Mouse (Mus musculus) liver, embryonic 11.5 days (tissue): ENCODE measurements around the gene 1700086D15Rik. TPM values are rescaled to one million over a fixed set of nuclear protein-coding genes. Genes with fewer than 3 reads are reported as not detected.

ENCODE experiments used
- ATAC-seq: fragments of 200-750 bp; cut with Nextera tagmentation; replicated peaks from 2 replicates; pipeline ENCODE4 v1.8.0; 2017; ENCODE audit warnings: moderate number of reproducible peaks, mild to moderate bottlenecking, moderate TSS enrichment, moderate library complexity; ENCODE audit not compliant: low FRiP score
- DNase-seq: peaks from one replicate; pipeline ENCODE4 v3.0.0-alpha.2; 2017; ENCODE audit warnings: low spot score
- H3K27ac ChIP-seq: fragments of 300-500 bp; sonication (generic); 2 replicates; pipeline ENCODE4 v1.5.1; 2014; ENCODE audit warnings: mild to moderate bottlenecking, low read depth, low read length, control low read depth
- H3K27me3 ChIP-seq: fragments of 300-500 bp; sonication (generic); replicated peaks from 2 replicates; pipeline ENCODE4 v1.6.1; 2014; ENCODE audit warnings: low read length, mixed read lengths; ENCODE audit not compliant: control insufficient read depth, insufficient read depth
- H3K36me3 ChIP-seq: fragments of 300-500 bp; sonication (generic); 2 replicates; pipeline ENCODE4 v1.6.1; 2014; ENCODE audit warnings: mild to moderate bottlenecking, low read length, moderate library complexity, mixed read lengths; ENCODE audit not compliant: control insufficient read depth, insufficient read depth
- H3K4me1 ChIP-seq: fragments of 300-500 bp; sonication (generic); replicated peaks from 2 replicates; pipeline ENCODE4 v1.6.1; 2014; ENCODE audit warnings: low read length, mixed read lengths; ENCODE audit not compliant: control insufficient read depth, insufficient read depth
- H3K4me2 ChIP-seq: fragments of 300-500 bp; sonication (generic); 2 replicates; pipeline ENCODE4 v1.6.1; 2014; ENCODE audit warnings: mild to moderate bottlenecking, control low read depth, moderate library complexity
- H3K4me3 ChIP-seq: fragments of 300-500 bp; sonication (generic); 2 replicates; pipeline ENCODE4 v1.5.1; 2014; ENCODE audit warnings: low read depth, low read length, control low read depth
- H3K9ac ChIP-seq: fragments of 300-500 bp; sonication (generic); 2 replicates; pipeline ENCODE4 v1.6.1; 2014; ENCODE audit warnings: low read depth, low read length, control low read depth
- H3K9me3 ChIP-seq: fragments of 300-500 bp; sonication (generic); 2 replicates; pipeline ENCODE4 v1.6.1; 2016; ENCODE audit warnings: low read length, inconsistent platforms, mixed read lengths; ENCODE audit not compliant: control insufficient read depth
- WGBS: fragments of 180-500 bp; shearing (Covaris S2); extraction: QIAGEN DNeasy Blood & Tissue Kit; methylation state at CpG from one replicate; pipeline ENCODE4 v1.1.7; 2014; 5-methylcytosine and 5-hydroxymethylcytosine counted together
- polyA plus RNA-seq: library from polyadenylated mRNA; unstranded; fragments of >200 nt; fragmentation: Nextera tagmentation; extraction: Ambion mirVana; gene quantifications from 2 replicates; pipeline ENCODE4 v1.2.1, GENCODE M21; 2014

The 1700086D15Rik gene
- polyA plus RNA-seq, 1 experiment from 2014 or later, result not detected

DNA sequence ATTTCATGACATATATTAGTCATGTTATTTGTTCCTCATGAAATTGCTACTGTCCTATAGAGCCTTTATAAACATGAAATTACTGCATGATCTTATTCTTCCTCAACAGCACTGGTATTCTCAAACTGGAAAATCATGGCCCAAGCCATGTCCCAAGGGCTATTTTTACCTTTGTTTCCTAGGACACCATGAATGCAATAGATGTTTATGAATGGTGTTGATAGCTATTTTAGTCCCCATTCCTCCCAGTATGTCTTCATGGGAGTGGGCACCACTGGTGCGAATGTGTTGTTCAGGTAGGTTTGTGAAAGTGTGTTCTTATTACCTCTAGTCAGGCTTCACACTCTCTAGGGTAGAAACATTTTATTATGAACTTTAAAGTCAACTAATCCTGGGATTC is 25.4 kb upstream of the 1700086D15Rik start:
- Histone ChIP-seq H3K36me3 (no peaks in the 10 kb centered on the region), H3K9ac (no peak overlapping the region), H3K27me3 (no peaks in the 10 kb centered on the region), H3K4me3 (no peak overlapping the region), H3K27ac (no peak overlapping the region), H3K4me1 (no peaks in the 10 kb centered on the region), H3K9me3 (no peaks in the 10 kb centered on the region), H3K4me2 (no peak overlapping the region)
- DNase-seq (no peak), ATAC-seq (no peak)
- 91% methylated on average over 1 of the region's 1 CpGs for WGBS

DNA sequence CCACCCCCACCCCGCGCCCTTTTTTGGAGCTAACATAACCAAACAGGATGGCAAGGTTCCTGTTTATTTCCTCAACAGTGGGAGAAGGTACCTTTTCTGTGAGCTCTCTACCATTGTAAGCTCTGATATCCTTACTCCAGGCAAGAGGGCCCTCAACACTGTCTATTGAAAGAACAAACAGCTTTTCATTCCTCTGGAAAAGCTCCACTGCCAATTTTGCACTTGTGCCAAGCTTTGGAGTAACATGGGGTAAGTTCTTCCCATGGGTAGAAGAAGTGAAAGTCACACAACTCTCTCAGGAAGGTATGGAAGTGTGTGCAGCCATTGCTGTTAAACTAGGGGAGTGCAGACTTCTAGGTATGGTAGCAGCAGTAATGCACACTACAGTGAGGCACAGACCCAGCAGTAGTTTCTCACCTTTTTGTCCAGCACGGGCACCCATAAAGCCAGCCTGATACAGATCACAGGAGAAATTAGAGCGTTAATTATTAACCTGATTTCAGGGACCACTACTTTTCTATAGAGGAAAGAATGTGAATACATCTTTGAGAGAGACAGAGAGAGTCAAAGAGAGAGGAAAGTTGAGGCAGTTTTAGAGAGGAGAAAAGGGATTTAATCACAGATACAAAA is 10.5 kb upstream of the 1700086D15Rik start:
- H3K27me3 ChIP-seq, result no peaks in the 10 kb centered on the region
- 74% methylated on average over 4 of the region's 4 CpGs for WGBS
- no peaks in the 10 kb centered on the region for H3K36me3 ChIP-seq
- H3K9me3 ChIP-seq, result no peaks in the 10 kb centered on the region
- DNase-seq (no peak), ATAC-seq (no peak)
- no peak overlapping the region for H3K4me2 ChIP-seq
- no peak overlapping the region for H3K9ac ChIP-seq
- no peaks in the 10 kb centered on the region for H3K4me1 ChIP-seq
- H3K27ac ChIP-seq, result no peak overlapping the region
- H3K4me3 ChIP-seq, result no peak overlapping the region

DNA sequence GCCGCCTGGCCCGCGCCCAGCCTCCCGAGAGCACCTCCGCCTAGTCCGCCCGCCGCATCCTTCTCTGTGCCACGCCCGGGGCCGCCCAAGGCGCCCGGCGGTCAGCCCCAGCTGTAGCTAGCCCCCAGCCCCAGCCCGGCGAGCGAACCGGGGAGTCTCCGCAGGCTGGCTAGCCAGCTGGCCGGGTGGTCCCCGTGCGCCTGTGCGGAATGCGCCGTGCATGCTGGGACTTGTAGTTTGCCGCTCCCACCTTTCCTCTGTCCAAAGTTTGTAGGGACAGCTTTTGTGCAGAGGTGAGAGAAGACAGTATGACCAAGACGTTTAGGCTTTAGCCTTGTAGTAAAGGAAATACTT is 3.1 kb upstream of the 1700086D15Rik start, which contains the start of gene Arhgap44:
Gene Arhgap44 (minus strand): TSS at position 195 of the 354 bp plus-strand sequence.
- peak; percentile 70 for ATAC-seq
- Histone ChIP-seq H3K4me1 (no peaks in the 10 kb centered on the region), H3K9ac (peak within 1 kb of the TSS; percentile 15), H3K4me3 (peak within 1 kb of the TSS; percentile 56), H3K9me3 (no peaks in the 10 kb centered on the region), H3K36me3 (no peaks in the 10 kb centered on the region), H3K27ac (no peak within 1 kb of the TSS), H3K27me3 (peaks cover 26% of the 10 kb centered on the region), H3K4me2 (peak within 1 kb of the TSS; percentile 83)
- peak; percentile 67 for DNase-seq
- whole genome bisulfite sequencing, result under 1% methylated on average over 25 of the region's 27 CpGs

DNA sequence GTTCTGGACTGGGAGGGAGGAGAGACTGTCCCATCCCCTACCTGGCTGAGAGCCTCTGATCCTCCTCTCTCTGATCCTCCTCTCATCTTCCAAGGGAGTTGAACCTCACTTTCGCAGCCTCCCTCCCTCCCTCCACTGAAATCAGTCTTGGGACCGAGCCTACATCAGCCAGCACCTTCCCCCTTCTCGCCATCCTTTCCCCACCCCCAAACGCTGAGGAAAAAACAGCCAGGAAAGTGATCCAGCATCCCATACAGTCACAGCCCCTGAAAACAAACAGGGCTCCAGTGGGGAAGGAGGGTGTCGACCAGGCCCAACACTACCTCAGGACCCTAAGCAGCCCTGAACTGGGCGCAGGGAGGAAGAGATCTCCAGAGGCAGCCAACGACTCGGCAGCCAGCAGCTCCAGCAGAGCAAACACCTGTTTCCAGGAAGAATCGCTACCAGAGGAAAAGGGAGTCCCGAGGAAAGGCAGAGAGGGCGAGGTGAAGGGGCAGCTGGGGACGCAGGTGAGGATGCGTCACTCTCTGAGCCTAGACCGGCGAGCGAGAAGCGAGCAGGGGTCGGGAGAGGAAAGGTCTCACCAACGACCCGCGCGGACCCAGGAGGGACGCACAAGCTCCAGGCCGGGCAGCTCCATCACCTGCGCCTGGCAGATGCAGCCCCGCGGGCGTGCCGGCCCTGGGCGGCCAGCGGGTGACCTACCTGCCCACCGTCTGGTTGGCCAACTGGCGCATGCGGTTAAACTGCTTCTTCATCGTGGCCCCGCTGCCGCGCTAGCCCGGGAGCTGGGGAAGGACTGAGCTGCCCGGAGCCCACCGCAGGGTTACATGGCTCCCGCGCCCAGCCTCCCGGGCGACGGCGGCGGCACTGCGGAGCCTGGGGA is 2.4 kb upstream of the 1700086D15Rik start:
- peak overlapping the region; percentile 15 for H3K9ac ChIP-seq
- DNase-seq (peak; percentile 42), ATAC-seq (peak; percentile 39; the same call in 1 of the 2 replicates)
- H3K27ac ChIP-seq, result no peak overlapping the region
- WGBS, result 2% methylated on average over 42 of the region's 49 CpGs
- peaks cover 26% of the 10 kb centered on the region for H3K27me3 ChIP-seq
- peak overlapping the region; percentile 56 for H3K4me3 ChIP-seq
- H3K9me3 ChIP-seq, result no peaks in the 10 kb centered on the region
- H3K4me1 ChIP-seq, result no peaks in the 10 kb centered on the region
- H3K36me3 ChIP-seq, result no peaks in the 10 kb centered on the region
- peak overlapping the region; percentile 83 for H3K4me2 ChIP-seq

DNA sequence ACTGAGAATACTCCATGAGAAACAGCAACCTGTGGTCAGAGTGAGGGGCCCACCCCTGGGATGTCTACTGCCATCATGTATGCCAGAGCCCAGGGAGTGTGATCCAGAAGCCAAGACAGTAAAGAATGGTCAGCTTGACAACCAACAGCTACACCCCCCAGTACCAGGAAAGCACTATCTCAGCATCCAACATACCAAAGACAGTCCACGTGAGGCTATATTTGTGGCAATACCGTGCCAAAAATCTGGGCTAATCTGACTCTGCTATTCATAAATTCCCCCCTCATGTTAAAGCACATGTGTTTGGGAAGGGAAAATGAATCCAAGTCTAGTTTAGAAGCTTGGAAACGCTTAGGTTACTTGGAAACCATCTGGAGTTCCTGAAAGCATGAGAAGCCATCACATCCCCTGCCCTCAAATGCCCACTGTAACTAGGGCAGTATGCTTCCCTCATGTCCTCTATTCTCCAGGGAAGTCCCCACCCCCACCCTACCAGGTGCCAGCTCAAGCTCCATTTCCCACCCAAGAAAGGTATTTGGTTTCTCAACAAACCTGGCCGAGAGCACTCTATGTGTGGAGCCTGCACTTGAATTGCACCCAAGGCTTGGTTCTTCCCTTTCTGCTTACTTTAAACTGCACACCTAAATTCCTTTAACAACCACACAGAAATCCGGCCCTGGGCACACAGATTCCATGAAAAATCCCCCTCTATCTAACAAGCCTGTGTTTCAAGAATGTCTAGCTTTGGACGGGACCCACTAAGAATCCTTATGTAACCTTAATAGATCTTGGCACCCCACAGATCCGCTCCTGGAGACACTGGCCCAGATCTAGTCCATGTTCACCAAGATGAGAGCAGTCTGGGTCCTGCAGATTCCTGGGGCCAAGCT is 1.5 kb upstream of the 1700086D15Rik start:
- ATAC-seq (no peak), DNase-seq (no peak)
- Histone ChIP-seq H3K4me2 (no peak overlapping the region), H3K27ac (no peak overlapping the region), H3K4me1 (no peaks in the 10 kb centered on the region), H3K9ac (no peak overlapping the region), H3K9me3 (no peaks in the 10 kb centered on the region), H3K4me3 (no peak overlapping the region), H3K27me3 (peaks cover 26% of the 10 kb centered on the region), H3K36me3 (no peaks in the 10 kb centered on the region)
- WGBS, result 60% methylated on average over 7 of the region's 7 CpGs

DNA sequence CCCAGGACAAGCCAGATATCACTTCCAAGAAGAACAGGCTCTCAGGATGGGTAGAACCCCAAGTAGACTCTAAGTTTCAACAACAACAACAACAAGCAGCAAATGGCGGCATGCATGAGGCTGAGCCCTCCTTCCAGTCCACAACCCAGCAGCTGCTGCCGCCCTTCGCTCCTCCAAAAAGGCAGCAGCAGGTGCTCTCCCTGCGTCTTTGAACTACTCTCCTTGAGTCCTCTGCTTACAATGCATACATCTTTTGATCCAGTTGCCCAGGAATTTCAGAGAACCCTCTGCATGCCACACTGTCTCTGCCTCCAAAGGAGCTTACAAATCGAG is 1.1 kb downstream of the 1700086D15Rik start:
- Histone ChIP-seq H3K4me1 (no peaks in the 10 kb centered on the region), H3K9me3 (no peaks in the 10 kb centered on the region), H3K4me2 (no peak overlapping the region), H3K27me3 (peaks cover 26% of the 10 kb centered on the region), H3K27ac (no peak overlapping the region), H3K9ac (no peak overlapping the region), H3K36me3 (no peaks in the 10 kb centered on the region), H3K4me3 (no peak overlapping the region)
- ATAC-seq (no peak), DNase-seq (no peak)
- WGBS, result 88% methylated on average over 5 of the region's 5 CpGs

DNA sequence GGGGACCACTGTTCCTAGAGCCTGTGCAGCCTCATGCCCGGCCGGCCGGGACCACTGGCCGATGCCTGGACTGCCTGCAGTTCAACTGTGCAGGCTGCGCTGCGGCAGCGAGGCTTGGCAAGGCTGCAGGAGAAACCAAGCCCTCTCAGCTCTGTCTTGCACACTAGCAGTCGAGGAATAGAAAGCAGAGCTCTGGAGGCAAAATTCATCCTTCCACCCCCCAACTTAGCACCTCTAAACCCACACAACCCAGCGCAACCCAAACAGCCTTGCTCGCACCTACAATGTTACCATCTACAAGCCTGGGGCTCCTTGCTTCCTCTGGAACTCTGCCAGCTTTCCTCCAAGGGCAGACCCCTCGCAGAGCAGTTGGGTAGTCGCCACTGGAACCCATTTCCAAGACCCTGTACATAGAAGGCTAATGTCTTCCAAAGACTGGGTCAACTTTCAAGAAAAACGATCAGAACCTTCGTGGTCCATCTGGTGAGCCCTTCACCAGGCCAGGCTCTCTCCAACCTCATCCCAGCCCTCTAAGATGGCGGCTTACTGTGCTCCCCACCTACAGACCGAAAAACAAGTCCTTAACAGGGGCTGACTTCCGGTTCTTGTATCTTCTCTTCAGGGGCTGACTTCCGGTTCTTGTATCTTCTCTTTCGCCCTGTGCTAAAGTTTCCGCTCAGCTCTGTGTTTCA is 1.6 kb downstream of the 1700086D15Rik start:
- no peak overlapping the region for H3K9ac ChIP-seq
- WGBS, result 85% methylated on average over 20 of the region's 20 CpGs
- H3K4me2 ChIP-seq, result no peak overlapping the region
- peaks cover 23% of the 10 kb centered on the region for H3K27me3 ChIP-seq
- no peaks in the 10 kb centered on the region for H3K4me1 ChIP-seq
- H3K27ac ChIP-seq, result no peak overlapping the region
- no peaks in the 10 kb centered on the region for H3K36me3 ChIP-seq
- H3K9me3 ChIP-seq, result no peaks in the 10 kb centered on the region
- no peak for ATAC-seq
- DNase-seq, result no peak
- no peak overlapping the region for H3K4me3 ChIP-seq

DNA sequence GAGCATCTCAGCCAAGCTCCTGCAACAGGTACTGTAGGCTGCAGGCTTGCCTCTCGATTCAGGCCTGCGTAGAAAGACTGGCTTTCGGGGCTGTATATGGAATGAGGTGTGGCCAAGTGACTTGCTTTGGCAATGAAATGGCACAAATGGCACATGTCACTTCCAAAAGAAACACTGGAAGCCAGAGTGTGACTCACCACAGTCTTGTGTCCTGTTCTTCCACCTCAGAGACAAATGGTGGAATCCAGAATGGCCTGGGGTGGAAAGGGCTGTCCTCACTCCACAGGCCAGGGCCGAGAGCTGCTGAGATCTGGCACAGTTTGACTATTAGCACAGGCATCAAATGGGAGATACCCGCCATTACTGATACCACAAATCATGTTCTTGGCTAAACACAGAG is 6.7 kb downstream of the 1700086D15Rik start:
- WGBS, result 74% methylated on average over 5 of the region's 5 CpGs
- Histone ChIP-seq H3K27ac (no peak overlapping the region), H3K27me3 (no peaks in the 10 kb centered on the region), H3K9me3 (no peaks in the 10 kb centered on the region), H3K4me2 (no peak overlapping the region), H3K4me3 (no peak overlapping the region), H3K9ac (no peak overlapping the region), H3K36me3 (no peaks in the 10 kb centered on the region), H3K4me1 (no peaks in the 10 kb centered on the region)
- no peak for ATAC-seq
- DNase-seq, result no peak
